Mouse (Mus musculus) testis, adult 2 months (tissue): Measurements from ENCODE around the gene Sh3kbp1. TPM values are rescaled to one million over a fixed set of nuclear protein-coding genes. Genes with fewer than 3 reads are reported as not detected.

ENCODE experiments used
- H3K27ac ChIP-seq: fragments of 200-500 bp; 2 replicates; pipeline ENCODE4 v1.5.1; 2012; ENCODE audit warnings: low read depth, low read length; ENCODE audit not compliant: control insufficient read depth, insufficient read depth
- H3K27me3 ChIP-seq: fragments of 200-500 bp; 2 replicates; pipeline ENCODE4 v1.6.1; 2012; ENCODE audit warnings: mild to moderate bottlenecking, low read length, moderate library complexity; ENCODE audit not compliant: control insufficient read depth, insufficient read depth
- H3K36me3 ChIP-seq: fragments of 200-500 bp; 2 replicates; pipeline ENCODE4 v1.6.1; 2012; ENCODE audit warnings: mild to moderate bottlenecking, low read length; ENCODE audit not compliant: control insufficient read depth, insufficient read depth
- H3K4me1 ChIP-seq: fragments of 200-500 bp; 2 replicates; pipeline ENCODE4 v1.6.1; 2012; ENCODE audit warnings: low read length; ENCODE audit not compliant: control insufficient read depth, insufficient read depth
- H3K4me3 ChIP-seq: fragments of 200-500 bp; 2 replicates; pipeline ENCODE4 v1.5.1; 2012; ENCODE audit warnings: low read depth, mild to moderate bottlenecking, low read length, moderate library complexity, mixed read lengths; ENCODE audit not compliant: control insufficient read depth
- CTCF ChIP-seq: fragments of 200-500 bp; IDR thresholded peaks from 2 replicates; pipeline ENCODE4 v1.5.1; 2012; ENCODE audit warnings: low read depth, mild to moderate bottlenecking, inconsistent platforms, low read length, moderate library complexity; ENCODE audit not compliant: control insufficient read depth, insufficient read depth, insufficient replicate concordance
- POLR2A ChIP-seq: fragments of 200-500 bp; IDR thresholded peaks from 2 replicates; pipeline ENCODE4 v1.6.1; 2012; ENCODE audit warnings: low read depth, mild to moderate bottlenecking, inconsistent platforms, low read length, moderate library complexity; ENCODE audit not compliant: control insufficient read depth
- polyA plus RNA-seq: library from polyadenylated mRNA; depleted of rRNA; stranded (reverse); fragments of >200 nt; gene quantifications from 2 replicates; pipeline ENCODE4 v1.2.3, GENCODE M21; 2012

Gene Sh3kbp1
- polyA plus RNA-seq, 1 experiment: 74.8 TPM

GRCm38 (mm10) chrX:159879455-159879854 lies 252.4 kb downstream of the Sh3kbp1 start:
- H3K27me3 ChIP-seq: no peaks in the 10 kb centered on the region

DNA sequence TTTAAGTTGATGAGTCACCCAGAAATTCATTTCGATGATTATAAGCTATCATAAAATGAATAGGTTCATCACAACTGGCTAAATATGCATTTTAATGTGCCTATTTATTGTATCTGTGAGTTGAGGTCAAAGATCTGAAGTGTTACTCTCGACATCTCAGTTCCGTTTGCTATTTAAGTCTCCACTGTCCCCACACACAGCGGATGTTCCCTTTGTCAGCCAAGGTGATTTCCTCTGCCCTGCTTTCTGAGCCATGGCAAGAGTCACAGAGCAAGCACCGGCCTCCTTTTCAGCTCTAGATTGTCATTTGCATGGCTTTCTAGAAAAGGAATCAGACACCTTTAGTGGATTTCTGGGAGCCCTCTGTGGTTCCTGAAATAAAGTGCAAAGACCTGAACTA lies 254.5 kb downstream of the Sh3kbp1 start:
- H3K27me3 ChIP-seq: no peaks in the 10 kb centered on the region
- H3K4me3 ChIP-seq: no peak overlapping the region
- H3K4me1 ChIP-seq: no peaks in the 10 kb centered on the region
- H3K27ac ChIP-seq: no peak overlapping the region
- no peaks in the 10 kb centered on the region for H3K36me3 ChIP-seq
- TF ChIP-seq POLR2A: no peak
- no peak for TF ChIP-seq CTCF

More at GRCm38 (mm10) chrX:159879455-159879854, 252.4 kb downstream of the Sh3kbp1 start:
- TF ChIP-seq POLR2A: no peak
- no peak for TF ChIP-seq CTCF
- Histone ChIP-seq H3K27ac (no peak overlapping the region), H3K4me3 (no peak overlapping the region), H3K36me3 (no peaks in the 10 kb centered on the region), H3K4me1 (no peaks in the 10 kb centered on the region)

GRCm38 (mm10) chrX:159896536-159896935 lies 269.5 kb downstream of the Sh3kbp1 start:
- TF ChIP-seq CTCF (no peak), POLR2A (no peak)
- Histone ChIP-seq H3K27ac (no peak overlapping the region), H3K36me3 (no peaks in the 10 kb centered on the region), H3K4me3 (no peak overlapping the region), H3K27me3 (no peaks in the 10 kb centered on the region), H3K4me1 (no peaks in the 10 kb centered on the region)

- Histone ChIP-seq H3K4me1 (no peaks in the 10 kb centered on the region), H3K27me3 (no peaks in the 10 kb centered on the region), H3K36me3 (no peaks in the 10 kb centered on the region), H3K27ac (no peak overlapping the region), H3K4me3 (no peak overlapping the region)
- TF ChIP-seq POLR2A (no peak), CTCF (no peak)
These were observed 271.0 kb downstream of the Sh3kbp1 start for GRCm38 (mm10) chrX:159898110-159898509.

DNA sequence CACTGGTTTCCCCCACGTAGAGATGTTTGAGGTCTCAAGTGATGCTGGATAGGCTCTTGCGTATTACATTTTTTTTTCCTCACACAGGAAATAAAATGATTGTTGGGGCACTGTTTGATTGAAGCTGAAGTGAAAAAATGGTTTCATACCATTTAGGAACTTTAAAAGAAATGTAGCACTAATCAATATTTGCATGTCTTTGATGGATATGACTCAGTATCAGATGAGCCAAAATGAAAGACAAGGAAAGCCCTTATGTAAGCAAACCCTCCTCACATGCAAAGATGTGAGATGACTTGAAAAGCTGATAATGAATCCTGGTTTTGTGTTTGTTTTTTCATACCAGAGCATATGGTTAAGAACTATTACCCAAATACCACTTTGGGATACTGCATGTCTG lies 272.0 kb downstream of the Sh3kbp1 start:
- H3K36me3 ChIP-seq: no peaks in the 10 kb centered on the region
- H3K4me1 ChIP-seq: no peaks in the 10 kb centered on the region
- TF ChIP-seq CTCF (no peak), POLR2A (no peak)
- no peaks in the 10 kb centered on the region for H3K27me3 ChIP-seq
- no peak overlapping the region for H3K4me3 ChIP-seq
- no peak overlapping the region for H3K27ac ChIP-seq

- TF ChIP-seq CTCF (no peak), POLR2A (no peak)
- Histone ChIP-seq H3K27me3 (no peaks in the 10 kb centered on the region), H3K27ac (no peak overlapping the region), H3K4me3 (no peak overlapping the region), H3K36me3 (no peaks in the 10 kb centered on the region), H3K4me1 (no peaks in the 10 kb centered on the region)
These were observed 276.3 kb downstream of the Sh3kbp1 start for GRCm38 (mm10) chrX:159903421-159903820.

DNA sequence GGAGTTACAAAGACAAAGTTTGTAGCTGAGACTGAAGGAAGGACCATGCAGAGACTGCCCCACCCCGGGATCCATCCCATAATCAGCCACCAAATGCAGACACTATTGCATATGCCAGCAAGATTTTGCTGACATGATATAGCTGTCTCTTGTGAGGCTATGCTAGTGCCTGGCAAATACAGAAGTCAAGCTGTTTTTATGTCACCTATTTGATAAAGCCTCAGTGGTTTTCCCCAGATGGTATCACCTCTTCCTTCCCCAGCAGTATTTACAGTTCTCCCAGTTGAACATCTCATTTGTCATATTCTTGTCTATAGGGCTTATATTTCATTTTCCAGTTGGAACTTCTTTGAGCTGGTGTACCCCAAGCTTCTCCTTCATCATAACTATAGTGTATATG lies 280.6 kb downstream of the Sh3kbp1 start:
- no peak overlapping the region for H3K27ac ChIP-seq
- TF ChIP-seq POLR2A: no peak
- TF ChIP-seq CTCF: no peak
- H3K4me1 ChIP-seq: no peaks in the 10 kb centered on the region
- no peak overlapping the region for H3K4me3 ChIP-seq
- no peaks in the 10 kb centered on the region for H3K36me3 ChIP-seq
- no peaks in the 10 kb centered on the region for H3K27me3 ChIP-seq

GRCm38 (mm10) chrX:159909446-159910277 lies 282.6 kb downstream of the Sh3kbp1 start:
- TF ChIP-seq CTCF (no peak), POLR2A (no peak)
- no peak overlapping the region for H3K27ac ChIP-seq
- no peaks in the 10 kb centered on the region for H3K4me1 ChIP-seq
- H3K27me3 ChIP-seq: no peaks in the 10 kb centered on the region
- H3K4me3 ChIP-seq: no peak overlapping the region
- H3K36me3 ChIP-seq: no peaks in the 10 kb centered on the region
